Mouse (Mus musculus) olfactory bulb, adult 2 months (tissue): ENCODE measurements around the gene Pak7. TPM values are rescaled to one million over a fixed set of nuclear protein-coding genes. Genes with fewer than 3 reads are reported as not detected.
A peak's percentile ranks its signal among the peaks of the same experiment; 100 is the strongest.

Source experiments
- H3K27ac ChIP-seq: fragments of 200-500 bp; 2 replicates; pipeline ENCODE4 v1.5.1; 2012; ENCODE audit warnings: low read depth, low read length; ENCODE audit not compliant: insufficient read depth
- H3K4me1 ChIP-seq: fragments of 200-500 bp; 2 replicates; pipeline ENCODE4 v1.6.1; 2012; ENCODE audit warnings: low read length; ENCODE audit not compliant: control insufficient read depth, insufficient read depth
- H3K4me3 ChIP-seq: fragments of 200-500 bp; 2 replicates; pipeline ENCODE4 v1.5.1; 2012; ENCODE audit warnings: mild to moderate bottlenecking, low read depth, low read length, moderate library complexity; ENCODE audit not compliant: insufficient read depth
- CTCF ChIP-seq: fragments of 200-500 bp; IDR thresholded peaks from 2 replicates; pipeline ENCODE4 v1.5.1; 2012; ENCODE audit warnings: low read depth, mild to moderate bottlenecking, low read length, moderate library complexity; ENCODE audit not compliant: insufficient read depth
- POLR2A ChIP-seq: fragments of 200-500 bp; IDR thresholded peaks from 2 replicates; pipeline ENCODE4 v1.6.1; 2012; ENCODE audit warnings: mild to moderate bottlenecking, low read depth, low read length, moderate library complexity; ENCODE audit not compliant: insufficient read depth
- WGBS: fragments of 180-500 bp; shearing (Covaris S2); methylation state at CpG from one replicate; pipeline ENCODE4 v1.1.7; 2018; 5-methylcytosine and 5-hydroxymethylcytosine counted together
- polyA plus RNA-seq: library from polyadenylated mRNA; stranded (reverse); fragments of >200 nt; gene quantifications from 2 replicates; pipeline ENCODE4 v1.2.4, GENCODE M21; 2012; ENCODE audit warnings: low replicate concordance; ENCODE audit not compliant: missing spikeins, insufficient read depth, insufficient read length

The Pak7 gene
- polyA plus RNA-seq, 1 experiment, result not detected

DNA sequence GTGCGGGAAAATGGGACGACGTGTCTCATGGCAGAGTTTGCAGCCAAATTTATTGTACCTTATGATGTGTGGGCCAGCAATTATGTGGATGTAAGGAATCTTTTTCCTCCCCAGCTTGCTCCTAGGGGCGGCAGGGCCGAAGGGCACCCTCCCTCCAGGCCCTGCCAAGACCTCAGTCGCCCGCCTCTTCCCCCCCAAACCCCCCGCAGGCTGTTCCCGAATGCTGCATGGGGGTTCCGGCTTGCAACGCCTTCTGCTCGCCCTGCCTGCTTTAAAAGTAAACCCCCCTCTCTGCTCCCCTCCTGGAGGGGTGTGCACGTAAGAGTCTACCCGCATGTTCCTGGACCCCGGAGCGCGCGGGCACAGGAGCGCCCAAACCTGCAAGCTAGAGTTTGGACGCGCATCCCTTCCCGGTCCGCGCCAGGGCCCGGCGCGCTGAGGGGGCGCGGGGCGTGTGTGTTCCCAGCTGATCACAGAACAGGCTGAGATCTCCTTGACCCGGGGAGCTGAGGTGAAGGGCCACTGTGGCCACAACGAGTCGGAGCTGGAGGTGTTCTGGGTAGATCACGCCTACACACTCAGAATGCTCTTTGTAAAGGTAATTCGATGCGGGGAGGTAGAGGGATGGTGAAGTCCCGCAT is 328.6 kb downstream of the Pak7 start:
- TF ChIP-seq POLR2A (no peak), CTCF (no peak)
- H3K27ac ChIP-seq, result peak overlapping the region; percentile 18; the same call in 1 of the 2 replicates
- H3K4me3 ChIP-seq, result peak overlapping the region; percentile 53
- WGBS, result 5% methylated on average over 37 of the region's 37 CpGs
- peaks cover 9% of the 10 kb centered on the region for H3K4me1 ChIP-seq

DNA sequence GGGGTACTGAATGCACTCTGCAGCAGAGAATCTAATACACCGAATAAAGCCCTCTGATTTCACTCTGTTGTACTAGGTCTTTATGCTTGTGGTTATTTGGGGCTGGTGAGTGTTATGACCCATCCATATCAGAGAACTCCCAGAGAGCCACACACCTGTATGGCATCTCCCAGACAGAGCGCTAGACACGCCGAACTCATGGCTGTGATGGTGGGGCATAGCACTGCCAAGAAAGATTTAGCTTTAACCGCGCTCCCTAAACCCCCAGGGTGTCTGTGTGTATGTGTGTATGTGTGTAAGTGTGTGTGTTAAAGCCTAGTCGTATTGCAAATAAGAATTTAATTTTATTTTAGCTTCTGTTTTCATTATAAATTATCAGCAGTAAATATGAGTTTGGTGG is 329.4 kb downstream of the Pak7 start:
- no peak for TF ChIP-seq CTCF
- TF ChIP-seq POLR2A, result no peak
- WGBS, result 5% methylated on average over 7 of the region's 7 CpGs
- Histone ChIP-seq H3K4me1 (peaks cover 9% of the 10 kb centered on the region), H3K4me3 (peak overlapping the region; percentile 53), H3K27ac (no peak overlapping the region; the same call in 1 of the 2 replicates)

DNA sequence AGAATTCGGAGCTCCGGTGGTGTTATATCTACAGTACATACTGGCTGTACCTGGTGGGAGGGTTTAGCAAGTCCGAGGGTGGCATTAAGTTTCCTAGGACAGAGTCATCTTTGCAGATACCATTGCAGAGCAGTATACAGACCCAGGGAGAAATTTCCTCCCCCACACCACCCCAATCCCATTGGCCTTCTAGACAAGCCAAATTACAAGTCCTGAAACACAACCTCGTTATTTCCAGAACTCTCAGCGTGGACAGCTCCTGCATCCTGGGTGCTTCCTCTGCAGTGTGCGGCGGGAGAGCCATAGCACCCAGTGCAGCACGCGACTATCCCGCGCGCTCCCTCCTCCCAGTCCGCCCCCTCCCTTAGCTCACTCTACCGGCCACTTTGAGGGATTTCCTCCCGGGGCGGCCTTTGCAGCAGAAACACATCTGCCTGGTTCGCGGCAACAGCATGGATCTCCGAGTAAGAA is 329.9 kb downstream of the Pak7 start:
- TF ChIP-seq POLR2A (no peak), CTCF (no peak)
- peak overlapping the region; percentile 53 for H3K4me3 ChIP-seq
- WGBS, result 3% methylated on average over 19 of the region's 19 CpGs
- peak overlapping the region; percentile 50; the same call in 1 of the 2 replicates for H3K27ac ChIP-seq
- H3K4me1 ChIP-seq, result peaks cover 9% of the 10 kb centered on the region

DNA sequence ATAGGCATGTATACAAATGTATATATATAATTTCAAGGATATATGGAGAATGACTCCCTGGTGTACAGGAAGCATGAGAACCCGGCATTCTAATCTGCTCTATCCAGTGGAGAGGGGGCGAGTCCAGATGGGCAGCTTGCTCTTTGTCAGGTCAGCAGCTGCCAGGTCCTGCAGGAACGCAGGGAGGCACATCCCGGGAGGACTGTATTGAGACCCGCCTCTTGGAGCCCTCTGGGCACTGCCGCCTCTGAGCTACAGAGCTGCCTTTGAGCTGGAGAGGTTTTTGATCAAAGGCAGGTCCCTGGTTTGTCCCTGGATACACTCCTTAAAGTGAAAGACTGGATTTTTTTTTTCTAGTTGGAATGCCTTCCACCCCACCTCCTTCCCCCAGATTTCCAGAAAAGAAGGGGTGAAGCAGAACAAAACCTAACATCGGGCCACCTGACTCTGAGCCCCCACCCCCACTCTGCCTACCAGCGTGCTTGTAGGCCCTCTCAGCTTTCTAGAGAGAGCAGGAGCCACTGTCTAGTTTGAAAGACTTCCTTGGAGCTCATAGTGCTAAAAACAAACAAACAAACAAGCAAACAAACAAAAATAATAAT is 336.0 kb downstream of the Pak7 start, which contains the start of gene Lamp5:
Gene Lamp5, plus strand, starts transcription at position 552 of the 602 bp plus-strand sequence.
- 24% methylated on average over 8 of the region's 8 CpGs for WGBS
- Histone ChIP-seq H3K4me3 (peak within 1 kb of the TSS; percentile 19), H3K4me1 (peaks cover 12% of the 10 kb centered on the region), H3K27ac (no peak within 1 kb of the TSS)
- TF ChIP-seq CTCF, result no peak
- TF ChIP-seq POLR2A, result no peak

DNA sequence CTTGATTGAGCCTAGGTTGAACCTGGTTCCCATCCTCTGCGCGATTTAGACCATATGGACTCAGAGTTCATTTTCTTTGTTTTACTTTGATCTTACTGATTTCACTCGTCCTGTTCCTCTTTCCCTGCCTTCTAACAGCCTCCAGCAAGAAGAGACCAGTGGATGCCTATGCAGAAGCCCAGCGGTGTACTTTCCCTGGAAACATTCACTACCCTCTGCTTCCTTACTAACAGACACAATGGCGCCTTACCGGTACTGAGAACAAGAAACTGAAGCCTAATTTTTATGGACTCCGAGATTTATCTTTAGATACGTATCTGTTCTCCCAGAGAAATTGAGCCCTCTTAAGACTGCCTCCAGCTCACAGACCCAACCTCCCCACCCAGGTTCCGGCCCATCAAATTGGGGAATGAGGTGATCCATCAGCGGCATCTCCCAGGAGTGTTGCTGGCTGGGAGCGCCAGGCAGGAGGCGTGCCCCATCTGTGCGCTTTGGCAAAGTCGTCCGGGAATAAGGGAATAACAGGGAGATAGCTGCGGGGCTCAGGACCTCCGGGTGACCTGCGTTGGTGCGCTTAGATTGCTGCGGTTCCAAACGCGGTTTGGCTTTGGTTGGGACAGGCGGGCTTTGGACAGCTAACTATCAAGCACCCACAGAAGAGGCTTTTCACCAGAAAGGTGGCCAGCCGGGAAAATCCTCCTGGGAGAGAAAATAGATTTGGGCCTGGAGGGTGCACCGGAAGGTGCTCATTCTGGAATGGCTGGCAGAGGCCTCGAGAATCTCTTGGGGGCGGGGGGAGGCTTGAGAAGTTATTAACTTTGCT is 336.8 kb downstream of the Pak7 start:
- Histone ChIP-seq H3K4me3 (peak overlapping the region; percentile 19), H3K27ac (no peak overlapping the region), H3K4me1 (peaks cover 12% of the 10 kb centered on the region)
- no peak for TF ChIP-seq CTCF
- no peak for TF ChIP-seq POLR2A
- WGBS, result 33% methylated on average over 27 of the region's 27 CpGs

DNA sequence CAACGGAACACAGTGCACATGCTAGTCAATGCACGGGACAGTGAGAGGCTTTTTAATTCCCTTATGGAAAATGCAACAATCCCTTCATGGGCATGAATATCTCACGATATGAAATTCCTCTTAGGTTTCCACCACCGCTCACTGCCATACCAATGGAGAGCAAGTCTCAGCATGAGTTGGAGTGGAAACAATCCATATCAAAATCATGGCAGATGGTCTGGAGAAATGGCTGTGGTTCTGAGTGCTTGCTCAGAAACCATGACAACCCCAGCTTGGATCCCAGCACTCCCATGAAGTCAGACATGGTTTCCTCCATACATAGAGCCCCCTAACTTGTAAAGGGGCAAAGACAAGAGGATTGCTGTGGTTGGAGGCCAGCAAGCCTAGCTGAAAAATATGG is 339.3 kb downstream of the Pak7 start:
- Histone ChIP-seq H3K4me3 (no peak overlapping the region), H3K27ac (no peak overlapping the region), H3K4me1 (peaks cover 12% of the 10 kb centered on the region)
- TF ChIP-seq CTCF (no peak), POLR2A (no peak)
- WGBS, result 91% methylated on average over 4 of the region's 4 CpGs

Other genes starting within 250 kb of the Pak7 start
- gene Ankef1, start 113.9 kb upstream of the Pak7 start, polyA plus RNA-seq, result not detected in 2 replicates